Mouse (Mus musculus): Measurements from ENCODE around the gene Ston1. TPM values are rescaled to one million over a fixed set of nuclear protein-coding genes. Genes with fewer than 3 reads are reported as not detected.
A peak's percentile ranks its signal among the peaks of the same experiment; 100 is the strongest.

Gene Ston1
- polyA plus RNA-seq, 1 experiment from 2014 or later = 3.4 TPM

GRCm38 (mm10) chr17:88669921-88670320 is 72.4 kb downstream of the Ston1 start:
- Histone ChIP-seq H3K9ac (no peak overlapping the region), H3K27ac (no peak overlapping the region), H3K4me3 (replicated peaks; ENCODE audit: low read length) (no peak overlapping the region), H3K36me3 (replicated peaks; ENCODE audit: control insufficient read depth, insufficient read depth) (no peaks in the 10 kb centered on the region), H3K9me3 (ENCODE audit: control insufficient read depth, low read length) (no peaks in the 10 kb centered on the region), H3K4me2 (replicated peaks) (no peak overlapping the region), H3K4me1 (replicated peaks; ENCODE audit: control insufficient read depth, insufficient read depth, low read length) (no peaks in the 10 kb centered on the region), H3K27me3 (ENCODE audit: control insufficient read depth, insufficient read depth, low read length) (no peaks in the 10 kb centered on the region)
- DNase-seq (ENCODE audit: low spot score) = no peak
- no peak for ATAC-seq (ENCODE audit: low FRiP score)
- 47% methylated on average over 2 of the region's 2 CpGs for WGBS

DNA sequence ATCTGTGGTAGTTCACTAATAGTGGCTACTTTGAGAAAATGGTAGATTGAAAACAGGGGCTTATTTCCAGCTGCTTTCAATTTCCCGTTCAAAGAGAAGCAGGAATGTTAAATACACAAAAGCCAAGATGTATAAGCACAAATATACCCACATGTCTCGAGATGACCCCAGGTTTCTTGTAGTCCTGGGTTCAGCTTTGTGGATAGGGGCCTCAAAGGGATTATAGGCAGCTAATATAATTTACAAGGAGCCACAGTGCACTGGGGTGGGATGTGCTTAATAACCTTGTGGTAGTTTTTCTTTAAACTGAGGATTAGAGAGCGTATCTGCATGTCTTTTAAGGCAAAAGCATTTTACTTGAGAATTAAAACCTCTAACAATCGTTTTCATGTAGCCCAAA is 73.3 kb downstream of the Ston1 start:
- H3K27me3 ChIP-seq (ENCODE audit: control insufficient read depth, insufficient read depth, low read length) = no peaks in the 10 kb centered on the region
- DNase-seq (ENCODE audit: low spot score) (no peak), ATAC-seq (ENCODE audit: low FRiP score) (no peak)
- no peak overlapping the region for H3K9ac ChIP-seq
- no peaks in the 10 kb centered on the region for H3K36me3 ChIP-seq (replicated peaks; ENCODE audit: control insufficient read depth, insufficient read depth)
- no peak overlapping the region for H3K4me3 ChIP-seq (replicated peaks; ENCODE audit: low read length)
- no peaks in the 10 kb centered on the region for H3K9me3 ChIP-seq (ENCODE audit: control insufficient read depth, low read length)
- WGBS = 71% methylated on average over 4 of the region's 4 CpGs
- H3K27ac ChIP-seq = no peak overlapping the region
- H3K4me1 ChIP-seq (replicated peaks; ENCODE audit: control insufficient read depth, insufficient read depth, low read length) = no peaks in the 10 kb centered on the region
- no peak overlapping the region for H3K4me2 ChIP-seq (replicated peaks)

- Histone ChIP-seq H3K27ac (no peak overlapping the region; the same call in 1 of the 2 replicates), H3K4me2 (replicated peaks) (no peak overlapping the region), H3K27me3 (ENCODE audit: control insufficient read depth, insufficient read depth, low read length) (no peaks in the 10 kb centered on the region), H3K9me3 (ENCODE audit: control insufficient read depth, low read length) (no peaks in the 10 kb centered on the region), H3K36me3 (replicated peaks; ENCODE audit: control insufficient read depth, insufficient read depth) (no peaks in the 10 kb centered on the region), H3K4me3 (replicated peaks; ENCODE audit: low read length) (no peak overlapping the region), H3K4me1 (replicated peaks; ENCODE audit: control insufficient read depth, insufficient read depth, low read length) (no peaks in the 10 kb centered on the region), H3K9ac (no peak overlapping the region)
- DNase-seq (ENCODE audit: low spot score) = no peak
- 92% methylated on average over 23 of the region's 23 CpGs for WGBS
- no peak for ATAC-seq (ENCODE audit: low FRiP score)
Measured at GRCm38 (mm10) chr17:88675310-88676309, 78.1 kb downstream of the Ston1 start.

DNA sequence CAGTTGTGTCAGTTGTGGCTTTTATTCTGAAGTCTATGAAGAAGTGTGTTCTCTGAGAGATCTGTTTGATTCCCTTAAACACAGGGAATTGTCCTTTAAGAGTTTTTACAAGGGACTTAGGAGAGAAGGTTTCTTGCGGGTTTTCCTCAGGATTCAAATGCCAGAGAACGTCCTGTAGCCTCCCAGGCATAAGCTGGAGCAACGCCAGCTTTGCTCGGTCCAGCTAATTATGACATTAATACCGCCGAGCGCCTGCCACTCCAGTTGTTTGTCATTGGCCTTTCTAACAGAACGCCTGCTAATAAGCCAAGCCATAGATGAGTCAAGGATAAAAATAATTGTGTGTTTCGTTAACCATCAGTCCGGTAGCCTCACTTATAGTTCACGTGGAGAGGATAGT is 90.7 kb downstream of the Ston1 start:
- Histone ChIP-seq H3K9me3 (ENCODE audit: control insufficient read depth, low read length) (no peaks in the 10 kb centered on the region), H3K27ac (no peak overlapping the region), H3K4me3 (replicated peaks; ENCODE audit: low read length) (no peak overlapping the region), H3K4me2 (replicated peaks) (no peak overlapping the region), H3K36me3 (replicated peaks; ENCODE audit: control insufficient read depth, insufficient read depth) (no peaks in the 10 kb centered on the region), H3K4me1 (replicated peaks; ENCODE audit: control insufficient read depth, insufficient read depth, low read length) (no peaks in the 10 kb centered on the region), H3K9ac (no peak overlapping the region), H3K27me3 (ENCODE audit: control insufficient read depth, insufficient read depth, low read length) (no peaks in the 10 kb centered on the region)
- 50% methylated on average over 11 of the region's 11 CpGs for WGBS
- DNase-seq (ENCODE audit: low spot score) (no peak), ATAC-seq (ENCODE audit: low FRiP score) (no peak)

- peak; percentile 66; the same call in 1 of the 2 replicates for ATAC-seq (ENCODE audit: low FRiP score)
- no peak overlapping the region for H3K4me3 ChIP-seq (replicated peaks; ENCODE audit: low read length)
- H3K9me3 ChIP-seq (ENCODE audit: control insufficient read depth, low read length) = no peaks in the 10 kb centered on the region
- no peak for DNase-seq (ENCODE audit: low spot score)
- no peaks in the 10 kb centered on the region for H3K27me3 ChIP-seq (ENCODE audit: control insufficient read depth, insufficient read depth, low read length)
- 41% methylated on average over 9 of the region's 9 CpGs for WGBS
- no peak overlapping the region for H3K27ac ChIP-seq
- H3K9ac ChIP-seq = no peak overlapping the region
- H3K36me3 ChIP-seq (replicated peaks; ENCODE audit: control insufficient read depth, insufficient read depth) = no peaks in the 10 kb centered on the region
- no peaks in the 10 kb centered on the region; the same call in 1 of the 2 replicates for H3K4me1 ChIP-seq (replicated peaks; ENCODE audit: control insufficient read depth, insufficient read depth, low read length)
- H3K4me2 ChIP-seq (replicated peaks) = no peak overlapping the region
Measured at GRCm38 (mm10) chr17:88696656-88697333, 99.3 kb downstream of the Ston1 start.

GRCm38 (mm10) chr17:88700901-88701300 is 103.4 kb downstream of the Ston1 start:
- Histone ChIP-seq H3K9ac (no peak overlapping the region), H3K4me2 (replicated peaks) (no peak overlapping the region), H3K9me3 (ENCODE audit: control insufficient read depth, low read length) (no peaks in the 10 kb centered on the region), H3K4me1 (replicated peaks; ENCODE audit: control insufficient read depth, insufficient read depth, low read length) (no peaks in the 10 kb centered on the region; the same call in 1 of the 2 replicates), H3K27ac (no peak overlapping the region), H3K36me3 (replicated peaks; ENCODE audit: control insufficient read depth, insufficient read depth) (no peaks in the 10 kb centered on the region), H3K4me3 (replicated peaks; ENCODE audit: low read length) (no peak overlapping the region), H3K27me3 (ENCODE audit: control insufficient read depth, insufficient read depth, low read length) (no peaks in the 10 kb centered on the region)
- DNase-seq (ENCODE audit: low spot score) (no peak), ATAC-seq (ENCODE audit: low FRiP score) (no peak)

- no peak for DNase-seq (ENCODE audit: low spot score)
- Histone ChIP-seq H3K4me3 (replicated peaks; ENCODE audit: low read length) (no peak overlapping the region), H3K9ac (no peak overlapping the region), H3K4me2 (replicated peaks) (no peak overlapping the region), H3K4me1 (replicated peaks; ENCODE audit: control insufficient read depth, insufficient read depth, low read length) (peaks cover 7% of the 10 kb centered on the region; the same call in 1 of the 2 replicates), H3K27ac (no peak overlapping the region), H3K36me3 (replicated peaks; ENCODE audit: control insufficient read depth, insufficient read depth) (no peaks in the 10 kb centered on the region), H3K27me3 (ENCODE audit: control insufficient read depth, insufficient read depth, low read length) (no peaks in the 10 kb centered on the region), H3K9me3 (ENCODE audit: control insufficient read depth, low read length) (no peaks in the 10 kb centered on the region)
- ATAC-seq (ENCODE audit: low FRiP score) = no peak
- WGBS = 35% methylated on average over 6 of the region's 6 CpGs
Measured at GRCm38 (mm10) chr17:88702345-88702744, 104.9 kb downstream of the Ston1 start.

DNA sequence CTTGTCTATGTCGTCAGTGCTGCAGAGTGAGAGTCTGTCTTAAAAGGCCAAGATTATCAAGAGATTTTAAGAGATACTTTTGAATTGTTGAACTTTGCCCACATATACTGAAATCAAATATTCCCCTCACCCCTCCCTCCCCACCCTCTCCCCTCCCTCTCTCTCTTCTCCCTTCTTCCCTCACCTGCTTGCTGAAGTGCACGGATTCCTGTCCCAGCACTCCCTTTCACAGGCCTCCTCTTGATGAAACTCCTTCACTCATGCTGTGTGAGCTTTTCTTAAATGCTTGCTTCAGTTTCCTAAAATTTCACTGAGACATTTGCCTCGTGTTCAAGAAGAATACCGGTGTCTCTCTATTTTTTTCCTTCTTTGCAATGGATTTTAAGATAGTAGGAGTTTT is 105.6 kb downstream of the Ston1 start:
- no peaks in the 10 kb centered on the region for H3K36me3 ChIP-seq (replicated peaks; ENCODE audit: control insufficient read depth, insufficient read depth)
- peaks cover 7% of the 10 kb centered on the region; the same call in 1 of the 2 replicates for H3K4me1 ChIP-seq (replicated peaks; ENCODE audit: control insufficient read depth, insufficient read depth, low read length)
- ATAC-seq (ENCODE audit: low FRiP score) = no peak
- no peak overlapping the region for H3K4me3 ChIP-seq (replicated peaks; ENCODE audit: low read length)
- H3K9me3 ChIP-seq (ENCODE audit: control insufficient read depth, low read length) = no peaks in the 10 kb centered on the region
- H3K9ac ChIP-seq = no peak overlapping the region
- H3K27ac ChIP-seq = no peak overlapping the region
- H3K27me3 ChIP-seq (ENCODE audit: control insufficient read depth, insufficient read depth, low read length) = no peaks in the 10 kb centered on the region
- no peak overlapping the region for H3K4me2 ChIP-seq (replicated peaks)
- WGBS = 56% methylated on average over 4 of the region's 4 CpGs
- DNase-seq (ENCODE audit: low spot score) = no peak

DNA sequence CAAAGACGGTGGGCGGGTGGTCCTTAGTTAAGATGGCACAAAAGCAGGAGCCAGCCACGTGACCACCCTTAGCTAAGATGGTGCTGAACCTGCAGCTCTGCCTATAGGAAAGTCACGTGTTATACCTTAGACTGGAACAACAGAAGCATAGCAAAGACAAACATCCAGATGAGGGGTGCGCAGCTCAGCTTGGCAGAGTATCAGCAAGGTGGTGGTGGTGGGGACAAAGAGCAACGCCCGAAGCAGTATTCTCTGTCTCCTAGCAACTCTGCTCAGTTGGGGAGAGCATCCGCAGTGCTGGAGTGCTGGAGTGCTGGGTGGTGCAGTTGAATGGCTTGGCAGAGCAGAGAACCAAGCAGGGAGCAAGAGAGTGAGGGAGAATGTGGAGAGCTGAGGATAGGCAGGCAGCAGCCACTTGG is 108.8 kb downstream of the Ston1 start:
- Histone ChIP-seq H3K4me2 (replicated peaks) (no peak overlapping the region), H3K4me1 (replicated peaks; ENCODE audit: control insufficient read depth, insufficient read depth, low read length) (peaks cover 7% of the 10 kb centered on the region; the same call in 1 of the 2 replicates), H3K4me3 (replicated peaks; ENCODE audit: low read length) (no peak overlapping the region), H3K27me3 (ENCODE audit: control insufficient read depth, insufficient read depth, low read length) (no peaks in the 10 kb centered on the region), H3K9ac (no peak overlapping the region), H3K27ac (no peak overlapping the region), H3K9me3 (ENCODE audit: control insufficient read depth, low read length) (no peaks in the 10 kb centered on the region), H3K36me3 (replicated peaks; ENCODE audit: control insufficient read depth, insufficient read depth) (no peaks in the 10 kb centered on the region)
- no peak; the same call in 1 of the 2 replicates for ATAC-seq (ENCODE audit: low FRiP score)
- no peak for DNase-seq (ENCODE audit: low spot score)
- WGBS = 12% methylated on average over 8 of the region's 8 CpGs
